Mouse (Mus musculus): ENCODE measurements at regions not wholly inside any gene's neighbourhood (a gene's known extent, or its start where the extent isn't known, plus 50 kb on each side); places are given as distances from the start of the nearest gene placed in this dataset.

GRCm38 (mm10) chr8:103880431-103881145 lies 220.8 kb upstream of the Cdh5 start:
- DNase-seq (ENCODE audit: low read depth, low spot score) = no peak

DNA sequence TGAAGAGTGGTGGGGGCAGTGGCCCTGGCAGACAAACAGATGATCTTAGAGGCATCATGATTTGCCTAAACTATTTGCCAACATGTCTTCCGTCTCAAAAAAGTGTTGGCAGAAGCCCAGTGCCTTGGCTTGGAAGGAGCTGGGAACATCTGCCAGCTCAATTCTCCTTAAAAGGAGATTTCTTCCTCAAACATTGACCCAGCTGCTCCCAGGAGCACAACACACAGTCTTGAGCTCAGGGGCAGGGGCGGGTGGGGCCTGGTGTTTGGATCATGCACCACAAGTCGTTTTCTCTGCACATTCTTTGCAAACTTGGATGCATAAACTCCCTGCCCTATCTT lies 220.3 kb upstream of the Cdh5 start:
- no peak for DNase-seq (ENCODE audit: low read depth, low spot score)

DNA sequence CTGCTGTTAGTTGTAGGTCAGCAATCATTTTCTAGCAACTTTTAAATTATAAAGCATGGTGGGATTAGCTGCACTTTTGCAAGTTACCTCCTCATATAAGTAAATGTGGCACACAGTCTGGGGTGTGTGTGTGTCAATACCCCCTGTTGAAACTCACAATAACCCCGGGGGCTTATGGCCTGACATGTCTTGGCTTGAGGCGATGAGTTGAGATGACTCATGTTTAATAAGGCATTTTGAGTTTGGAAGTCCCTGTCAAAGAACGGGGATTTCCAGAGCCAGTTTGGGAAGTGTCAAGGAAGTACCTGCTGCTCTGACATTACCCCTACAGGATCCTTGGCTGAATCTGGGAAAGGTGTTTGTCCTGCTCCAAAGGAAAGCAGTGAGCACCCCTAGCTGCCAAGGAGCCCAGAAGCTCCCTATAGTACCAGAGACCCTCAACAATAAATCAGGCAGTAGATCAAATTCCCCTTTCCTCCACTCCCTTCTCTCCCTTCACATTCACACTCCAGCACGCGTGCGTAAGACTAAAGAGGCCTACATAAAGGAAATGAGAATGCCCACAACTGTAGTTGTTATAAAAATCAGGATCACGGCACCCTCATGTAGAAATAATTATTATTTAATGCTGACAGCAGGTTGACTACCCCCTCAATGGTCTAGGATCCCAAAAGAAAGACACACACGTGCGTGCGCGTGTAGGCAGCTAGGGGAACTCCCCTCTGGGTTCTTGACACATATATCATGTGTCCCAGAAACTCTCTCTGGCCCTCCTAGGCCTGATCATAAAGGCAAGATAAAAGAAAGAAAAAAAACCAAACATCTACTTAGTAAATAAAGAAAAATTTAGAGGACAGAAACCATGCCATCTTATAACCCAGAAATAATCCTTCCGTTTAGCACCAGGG lies 216.3 kb upstream of the Cdh5 start:
- no peak for DNase-seq (ENCODE audit: low read depth, low spot score)

DNA sequence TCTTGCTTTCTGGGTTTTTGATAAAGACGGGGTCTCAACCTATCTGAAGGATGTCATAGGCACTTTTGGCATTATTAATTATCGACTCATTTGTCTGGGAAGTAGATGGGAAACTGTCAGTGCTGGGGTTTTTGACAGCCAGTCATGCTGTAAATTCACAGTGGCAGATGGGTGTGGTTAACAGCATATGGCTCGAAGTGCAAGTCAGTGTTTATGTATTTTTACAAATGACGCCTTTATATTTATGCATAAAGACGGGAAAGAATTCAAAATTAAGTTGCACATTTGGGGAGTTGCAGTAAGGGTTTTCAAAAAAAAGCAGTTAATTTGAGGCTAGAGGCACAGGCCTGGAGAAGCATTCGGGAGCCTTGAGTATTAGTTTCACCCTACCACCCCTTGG lies 206.8 kb upstream of the Cdh5 start:
- no peak for DNase-seq (ENCODE audit: low read depth, low spot score)

DNA sequence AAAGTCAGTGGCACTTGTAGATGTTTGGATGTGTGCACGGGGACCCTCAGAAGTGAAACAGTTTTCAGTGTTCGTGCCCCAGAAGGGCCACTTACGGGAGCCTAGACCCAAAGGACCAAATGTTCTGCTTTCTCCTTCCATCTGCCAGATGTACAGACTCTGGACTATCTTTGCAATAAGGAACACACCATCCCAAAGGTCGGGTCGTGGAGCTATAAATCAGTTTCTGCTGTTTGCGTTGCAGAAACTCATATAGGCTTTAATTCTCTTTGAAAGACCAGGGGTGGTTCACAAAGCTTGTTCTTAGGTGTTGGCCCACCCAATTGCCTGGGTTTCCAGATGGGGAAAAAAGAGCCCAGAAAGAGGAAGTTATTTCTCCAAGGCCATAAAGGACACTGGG lies 206.3 kb upstream of the Cdh5 start:
- no peak for DNase-seq (ENCODE audit: low read depth, low spot score)

GRCm38 (mm10) chr8:103897463-103897862 lies 204.0 kb upstream of the Cdh5 start:
- no peak for DNase-seq (ENCODE audit: low read depth, low spot score)

- DNase-seq (ENCODE audit: low read depth, low spot score) = no peak
Measured at GRCm38 (mm10) chr8:103902516-103902915, 198.9 kb upstream of the Cdh5 start.

GRCm38 (mm10) chr8:103903635-103904034 lies 197.8 kb upstream of the Cdh5 start:
- no peak for DNase-seq (ENCODE audit: low read depth, low spot score)

- no peak for DNase-seq (ENCODE audit: low read depth, low spot score)
Measured at GRCm38 (mm10) chr8:103907662-103908061, 193.8 kb upstream of the Cdh5 start.

- DNase-seq (ENCODE audit: low read depth, low spot score) = no peak
Measured at GRCm38 (mm10) chr8:103911287-103912015, 190.0 kb upstream of the Cdh5 start.

DNA sequence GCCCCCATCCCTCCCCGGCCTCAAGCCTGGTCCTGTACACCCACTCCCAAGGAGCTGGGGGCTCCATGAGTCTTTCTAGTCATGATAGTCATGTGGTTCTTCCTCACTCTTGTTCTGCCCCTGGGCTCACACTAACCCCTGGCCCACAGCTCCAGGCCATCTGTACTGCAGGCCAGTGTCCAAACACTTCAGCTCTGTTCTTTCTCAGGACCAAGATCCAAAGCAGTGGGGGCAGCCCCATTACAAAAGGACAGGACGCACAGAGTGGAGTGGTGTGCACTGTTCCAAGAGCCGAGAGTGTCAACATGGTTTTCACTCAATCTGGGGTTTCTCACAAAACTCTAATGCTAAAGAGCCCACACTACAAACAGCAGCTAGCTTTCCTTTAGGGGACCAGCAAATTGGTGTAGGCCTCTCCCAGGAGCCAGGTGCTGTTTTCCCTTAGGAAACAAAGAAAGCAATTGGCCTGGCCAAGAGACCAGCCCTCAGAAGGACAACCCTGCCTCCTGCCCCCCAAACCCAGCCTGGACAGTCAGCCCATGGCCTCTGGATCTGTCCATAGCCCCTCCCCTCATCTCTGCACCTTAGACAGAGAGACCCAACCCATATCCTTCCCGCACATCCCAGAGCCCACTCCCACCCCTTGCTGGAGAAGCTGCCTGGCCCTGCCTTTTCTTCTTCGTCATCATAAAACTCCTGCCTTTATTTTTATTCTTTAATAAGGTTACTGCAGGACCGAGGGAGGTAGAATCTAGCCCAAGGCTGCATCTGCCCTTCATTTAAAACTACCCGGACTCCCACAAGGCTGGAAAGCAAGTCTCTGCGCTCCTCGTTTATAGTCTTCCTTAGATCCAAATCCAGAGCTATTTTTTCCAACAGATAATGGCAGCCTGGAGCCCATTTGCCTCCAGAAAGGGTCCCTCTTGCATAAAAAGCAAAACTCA lies 188.2 kb upstream of the Cdh5 start:
- no peak for DNase-seq (ENCODE audit: low read depth, low spot score)

DNA sequence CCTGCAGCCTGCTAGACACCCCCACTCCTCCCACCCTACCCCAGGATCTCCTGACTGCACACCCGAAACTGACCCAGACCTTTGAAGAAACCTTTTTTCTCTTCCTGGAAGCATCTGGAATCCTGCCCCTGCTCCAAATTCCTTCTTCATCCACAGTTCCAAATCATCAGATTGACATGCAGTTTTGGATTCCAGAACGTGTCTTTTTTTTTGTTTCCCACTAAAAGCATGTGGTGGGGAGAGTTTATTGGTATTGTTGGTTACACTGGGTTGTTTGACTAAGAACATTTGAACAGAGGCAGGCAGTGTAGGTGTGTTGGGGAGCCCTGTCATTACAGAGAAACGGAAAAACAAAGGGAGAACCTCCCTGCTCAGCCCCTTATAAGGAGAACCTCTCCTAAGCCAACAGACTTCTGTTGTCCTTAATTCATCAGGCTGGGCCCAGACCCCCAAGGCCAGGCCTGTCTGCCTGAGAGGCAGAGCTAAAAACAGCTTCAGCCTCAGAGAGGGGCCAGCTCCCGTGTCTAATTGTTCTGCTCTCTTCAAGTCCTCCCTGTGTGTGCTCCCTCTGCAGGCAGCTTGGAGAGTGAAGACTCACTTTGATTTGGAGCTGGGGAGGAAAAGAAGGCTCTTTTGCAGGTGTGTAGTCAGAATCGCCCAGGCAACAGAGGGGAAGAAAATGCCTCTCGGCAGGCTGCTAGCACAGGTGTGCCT lies 187.3 kb upstream of the Cdh5 start:
- DNase-seq (ENCODE audit: low read depth, low spot score) = peak; percentile 19

DNA sequence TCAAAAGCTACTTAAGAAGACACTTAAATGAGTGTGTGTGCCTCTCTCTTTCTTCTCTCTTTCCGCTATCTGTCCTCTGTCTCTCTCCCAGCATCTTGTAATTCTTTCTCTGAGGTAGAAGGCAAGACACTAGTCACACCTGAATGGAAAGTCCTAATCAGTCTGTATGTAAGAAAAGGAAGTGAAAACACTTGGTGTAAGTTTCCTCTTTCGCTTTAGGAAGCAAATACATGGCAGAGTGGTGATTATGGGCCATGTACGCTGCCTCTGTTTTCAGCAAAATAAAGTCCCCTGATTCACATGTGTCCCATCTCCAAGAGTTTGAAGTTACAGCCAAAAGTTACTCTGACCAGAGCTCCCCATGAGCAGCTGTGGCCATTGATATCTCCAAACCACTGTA lies 182.1 kb upstream of the Cdh5 start:
- no peak for DNase-seq (ENCODE audit: low read depth, low spot score)

GRCm38 (mm10) chr8:103921621-103922020 lies 179.8 kb upstream of the Cdh5 start:
- no peak for DNase-seq (ENCODE audit: low read depth, low spot score)

GRCm38 (mm10) chr8:103922746-103923145 lies 178.7 kb upstream of the Cdh5 start:
- DNase-seq (ENCODE audit: low read depth, low spot score) = no peak

GRCm38 (mm10) chr8:103932681-103933080 lies 168.7 kb upstream of the Cdh5 start:
- DNase-seq (ENCODE audit: low read depth, low spot score) = no peak

DNA sequence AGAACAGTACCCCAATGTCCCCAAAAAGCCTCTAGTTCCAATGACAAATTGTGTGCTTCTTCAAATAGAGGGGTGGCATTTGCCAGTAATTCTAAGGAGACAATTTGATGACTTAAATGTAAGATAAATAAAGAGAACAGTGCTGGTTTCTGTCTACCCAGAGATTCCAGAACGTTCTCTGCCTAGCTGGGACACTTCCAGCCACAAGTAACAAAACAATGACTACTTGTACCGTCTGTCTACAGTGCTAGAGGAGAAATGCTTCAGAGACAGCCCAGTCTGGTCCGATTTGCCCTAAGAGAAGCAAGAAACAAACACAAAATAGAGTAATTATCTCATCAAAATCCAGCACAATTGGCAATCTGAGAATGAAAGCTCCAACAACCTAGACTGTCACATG lies 164.9 kb upstream of the Cdh5 start:
- no peak for DNase-seq (ENCODE audit: low read depth, low spot score)

- DNase-seq (ENCODE audit: low read depth, low spot score) = no peak
Measured at GRCm38 (mm10) chr8:103938283-103939230, 162.9 kb upstream of the Cdh5 start.

DNA sequence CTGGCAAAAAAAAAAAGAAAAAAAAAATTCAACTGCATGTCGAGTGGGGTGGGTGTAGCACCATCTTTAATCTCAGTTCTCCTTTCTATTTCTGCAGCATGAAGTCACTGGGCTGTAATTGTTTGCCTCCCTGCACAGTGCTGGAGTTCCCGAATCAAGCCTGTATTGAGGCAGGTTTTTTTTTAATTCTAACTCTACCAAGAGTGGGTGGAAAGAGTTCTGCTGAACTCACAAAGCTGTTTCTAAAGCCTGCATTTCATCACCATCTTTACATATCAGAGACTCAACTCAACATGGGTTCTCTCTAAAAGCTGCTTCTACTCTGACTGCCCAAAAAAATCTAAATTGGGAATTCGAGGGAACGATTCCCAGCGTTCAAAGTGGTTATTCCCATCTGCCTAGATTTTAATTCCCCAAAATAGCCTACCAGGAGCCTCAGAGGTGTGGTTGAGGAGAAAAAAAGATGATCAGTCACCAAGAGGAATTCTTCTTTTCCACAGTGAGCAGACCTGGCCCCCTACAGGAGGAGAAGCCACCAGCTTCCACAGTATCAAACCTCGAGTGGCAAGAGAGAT lies 160.4 kb upstream of the Cdh5 start:
- no peak for DNase-seq (ENCODE audit: low read depth, low spot score)

Data from embryo, embryonic 11.5 days (tissue).